Mouse (Mus musculus) bone marrow macrophage, adult 2 months (primary cell): ENCODE data around the gene Aym1.

Experiments used
- CTCF ChIP-seq: IDR thresholded peaks from 2 replicates; pipeline ENCODE4 v1.5.1; 2012; ENCODE audit warnings: low read depth, mild to moderate bottlenecking, low read length, moderate library complexity
- POLR2A ChIP-seq: IDR thresholded peaks from 2 replicates; pipeline ENCODE4 v1.6.1; 2012; ENCODE audit warnings: mild to moderate bottlenecking, low read depth, low read length, borderline replicate concordance

- TF ChIP-seq CTCF, result no peak
- no peak for TF ChIP-seq POLR2A
Measured at GRCm38 (mm10) chr5:113397443-113398317, 40.6 kb downstream of the Aym1 start.
